Comparison of ENCODE assay signal across 12 mouse cellular contexts in the genomic region with DNA sequence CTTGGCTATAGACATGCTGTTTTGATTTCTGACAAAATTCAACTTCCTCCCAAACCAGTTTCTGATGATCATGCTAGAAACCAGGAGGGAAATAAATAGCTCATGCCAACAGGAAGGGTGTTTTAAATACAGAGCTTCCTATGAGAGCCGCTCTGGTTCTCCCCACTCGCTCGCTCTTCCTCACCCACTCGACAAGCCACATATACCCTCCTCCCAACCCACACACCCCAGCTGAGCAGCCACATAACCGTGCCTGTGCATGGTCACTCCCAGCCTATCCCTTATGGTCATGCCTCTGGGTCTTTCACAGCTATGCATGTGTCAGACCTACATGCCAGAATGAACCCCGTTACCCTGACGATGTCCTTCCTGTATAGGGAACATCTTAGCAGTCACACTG. TPM values are rescaled to one million over a fixed set of nuclear protein-coding genes. Genes with fewer than 3 reads are reported as not detected.
DNase-seq lines count a peak whose midpoint lies in the region; ATAC-seq and TF ChIP-seq lines count a peak whose summit lies in the region.
"Had no signal": no experiment of that assay in that cellular context is flagged by ENCODE, and none has a peak within 500 bp of the region (broad histone marks: within the 10 kb centered on the region; RNA-seq: fewer than 3 reads in every experiment).

No protein-coding gene starts in this region.

- no peaks in the 10 kb centered on the region for H3K27me3 ChIP-seq in heart, embryonic 15.5 days
- H3K27me3 ChIP-seq in lung, embryonic 16.5 days (ENCODE audit: control insufficient read depth, insufficient read depth, low read depth, low read length) = no peaks in the 10 kb centered on the region
- H3K27me3 ChIP-seq in liver, postnatal 0 days (ENCODE audit: insufficient read depth, low read length) = no peaks in the 10 kb centered on the region
- H3K27me3 ChIP-seq in small intestine, adult 2 months (ENCODE audit: control insufficient read depth, insufficient read depth, low read length) = no peaks in the 10 kb centered on the region
- H3K27me3 ChIP-seq in hindbrain, embryonic 11.5 days (ENCODE audit: control insufficient read depth, insufficient read depth, low read length) = no peaks in the 10 kb centered on the region
- H3K27me3 ChIP-seq: midbrain, embryonic 12.5 days had no signal

- H3K4me3 ChIP-seq in heart, embryonic 15.5 days = no peak overlapping the region
- no peak overlapping the region for H3K4me3 ChIP-seq in lung, embryonic 16.5 days (ENCODE audit: low read length)
- no peak overlapping the region for H3K4me3 ChIP-seq in liver, postnatal 0 days (ENCODE audit: low read depth, low read length)
- H3K4me3 ChIP-seq in small intestine, adult 2 months (ENCODE audit: low read depth, low read length) = no peak overlapping the region
- no peak overlapping the region for H3K4me3 ChIP-seq in hindbrain, embryonic 11.5 days (ENCODE audit: low read depth, low read length)
- H3K4me3 ChIP-seq: erythroblast, embryonic 14.5 days; midbrain, embryonic 12.5 days had no signal

- no peaks in the 10 kb centered on the region for H3K9me3 ChIP-seq in heart, embryonic 15.5 days (replicated peaks)
- no peaks in the 10 kb centered on the region for H3K9me3 ChIP-seq in lung, embryonic 16.5 days (ENCODE audit: control insufficient read depth, low read length)
- no peaks in the 10 kb centered on the region for H3K9me3 ChIP-seq in liver, postnatal 0 days (ENCODE audit: low read length)
- H3K9me3 ChIP-seq in hindbrain, embryonic 11.5 days (ENCODE audit: control insufficient read depth, low read length) = no peaks in the 10 kb centered on the region
- H3K9me3 ChIP-seq: midbrain, embryonic 12.5 days had no signal

- no peak for ATAC-seq in heart, embryonic 15.5 days (replicated peaks; ENCODE audit: insufficient number of reproducible peaks, insufficient read depth, low FRiP score, low read depth)
- peak; percentile 68 for ATAC-seq in lung, embryonic 16.5 days (ENCODE audit: low read depth)
- peak; percentile 20; the same call in 1 of the 2 replicates for ATAC-seq in liver, postnatal 0 days
- ATAC-seq in hindbrain, embryonic 11.5 days (ENCODE audit: low FRiP score) = no peak

- 74% methylated on average over 7 of the region's 7 CpGs for WGBS in heart, embryonic 15.5 days
- 68% methylated on average over 7 of the region's 7 CpGs for WGBS in lung, embryonic 16.5 days
- 52% methylated on average over 7 of the region's 7 CpGs for WGBS in liver, postnatal 0 days (ENCODE audit: insufficient replicate concordance)
- WGBS in small intestine, adult 2 months = 83% methylated on average over 7 of the region's 7 CpGs
- 86% methylated on average over 7 of the region's 7 CpGs for WGBS in hindbrain, embryonic 11.5 days

- no peak for DNase-seq in heart, adult 8-10 months (ENCODE audit: low spot score)
- DNase-seq in lung, postnatal 14 days = no peak
- no peak for DNase-seq in liver, postnatal 0 days
- DNase-seq in hindbrain, embryonic 11.5 days (ENCODE audit: low spot score) = no peak
- no peak for DNase-seq in thymus, postnatal 10 days (ENCODE audit: low spot score in 2 of 2)
- DNase-seq: cerebellum, postnatal 10 days; thymus, postnatal 36 days had no signal

- TF ChIP-seq POLR2A in small intestine, adult 2 months (IDR thresholded peaks at IDR 0.05; ENCODE audit: low read depth, low read length) = no peak

- H3K9ac ChIP-seq in heart, embryonic 15.5 days = no peak overlapping the region
- H3K9ac ChIP-seq in lung, embryonic 16.5 days (ENCODE audit: low read length) = no peak overlapping the region
- H3K9ac ChIP-seq in liver, postnatal 0 days (replicated peaks) = no peak overlapping the region
- no peak overlapping the region for H3K9ac ChIP-seq in hindbrain, embryonic 11.5 days (ENCODE audit: low read depth, low read length)
- H3K9ac ChIP-seq: midbrain, embryonic 12.5 days had no signal

- peak overlapping the region; percentile 50 for H3K27ac ChIP-seq in heart, embryonic 15.5 days
- H3K27ac ChIP-seq in lung, embryonic 16.5 days (ENCODE audit: low read length) = peak overlapping the region; percentile 74
- H3K27ac ChIP-seq in liver, postnatal 0 days (ENCODE audit: low read depth) = peak overlapping the region; percentile 44
- peak overlapping the region; percentile 42 for H3K27ac ChIP-seq in small intestine, adult 2 months (ENCODE audit: insufficient read depth, low read depth, low read length)
- H3K27ac ChIP-seq in hindbrain, embryonic 11.5 days (ENCODE audit: low read depth, low read length) = no peak overlapping the region
- H3K27ac ChIP-seq: midbrain, embryonic 12.5 days had no signal

- H3K4me2 ChIP-seq in heart, embryonic 15.5 days = no peak overlapping the region
- H3K4me2 ChIP-seq in lung, embryonic 16.5 days (ENCODE audit: low read depth, low read length) = no peak overlapping the region
- H3K4me2 ChIP-seq in liver, postnatal 0 days (ENCODE audit: low read depth, low read length) = no peak overlapping the region
- H3K4me2 ChIP-seq in hindbrain, embryonic 11.5 days (replicated peaks; ENCODE audit: low read depth, low read length) = no peak overlapping the region
- H3K4me2 ChIP-seq: midbrain, embryonic 12.5 days had no signal

- no peak for TF ChIP-seq EP300 in liver, postnatal 0 days (IDR thresholded peaks at IDR 0.05; ENCODE audit: low read depth)

- peaks cover 8% of the 10 kb centered on the region for H3K4me1 ChIP-seq in heart, embryonic 15.5 days (replicated peaks)
- no peaks in the 10 kb centered on the region for H3K4me1 ChIP-seq in lung, embryonic 16.5 days (replicated peaks; ENCODE audit: control insufficient read depth, insufficient read depth, low read length)
- peaks cover 9% of the 10 kb centered on the region for H3K4me1 ChIP-seq in liver, postnatal 0 days (ENCODE audit: insufficient read depth)
- no peaks in the 10 kb centered on the region; the same call in 1 of the 2 replicates for H3K4me1 ChIP-seq in small intestine, adult 2 months (ENCODE audit: control insufficient read depth, insufficient read depth, insufficient read length, low read length)
- H3K4me1 ChIP-seq in hindbrain, embryonic 11.5 days (replicated peaks; ENCODE audit: control insufficient read depth, insufficient read depth, low read length) = no peaks in the 10 kb centered on the region
- H3K4me1 ChIP-seq: midbrain, embryonic 12.5 days had no signal

- no peak for TF ChIP-seq CTCF in liver, postnatal 0 days (IDR thresholded peaks at IDR 0.05; ENCODE audit: low read depth)
- TF ChIP-seq CTCF in small intestine, adult 2 months (IDR thresholded peaks at IDR 0.05; ENCODE audit: extremely low read depth, insufficient read length, insufficient replicate concordance, low read depth, low read length) = no peak

- H3K36me3 ChIP-seq in heart, embryonic 15.5 days = peaks cover 35% of the 10 kb centered on the region
- H3K36me3 ChIP-seq in lung, embryonic 16.5 days (ENCODE audit: control insufficient read depth, insufficient read depth, low read length) = peaks cover 21% of the 10 kb centered on the region
- H3K36me3 ChIP-seq in liver, postnatal 0 days (replicated peaks; ENCODE audit: insufficient read depth, low read length) = peaks cover 40% of the 10 kb centered on the region
- peaks cover 49% of the 10 kb centered on the region for H3K36me3 ChIP-seq in small intestine, adult 2 months (ENCODE audit: control insufficient read depth, insufficient read depth, low read length)
- H3K36me3 ChIP-seq in hindbrain, embryonic 11.5 days (ENCODE audit: control insufficient read depth, insufficient read depth, low read length) = peaks cover 3% of the 10 kb centered on the region

RNA-seq across cellular contexts. Expression of a gene that starts 7.0 kb away (rescaled TPM):
- polyA plus RNA-seq in heart, embryonic 15.5 days (2015; fragmentation: Nextera tagmentation; extraction: Ambion mirVana) = 201 and 225 TPM in 2 replicates
- total RNA-seq in heart, adult 8-10 months (2022) = 100 to 1,000 TPM; 170 to 189 (median 183) TPM
- 248 and 262 TPM in 2 replicates for polyA plus RNA-seq in lung, embryonic 16.5 days (2015; fragmentation: Nextera tagmentation; extraction: Ambion mirVana)
- 145 and 146 TPM in 2 replicates for polyA plus RNA-seq in liver, postnatal 0 days (2015; fragmentation: Nextera tagmentation; extraction: Ambion mirVana)
- polyA plus RNA-seq in small intestine, adult 2 months (2012; rRNA removed) = 597 and 1,087 TPM in 2 replicates
- 256 and 266 TPM in 2 replicates for polyA plus RNA-seq in hindbrain, embryonic 11.5 days (2014; fragmentation: Nextera tagmentation; extraction: Ambion mirVana)

RNA-seq across cellular contexts. Expression of a gene that starts 14.6 kb away (rescaled TPM):
- polyA plus RNA-seq in heart, embryonic 15.5 days (2015; fragmentation: Nextera tagmentation; extraction: Ambion mirVana) = 14.6 and 15.3 TPM in 2 replicates
- 10 to 100 TPM; 10.9 to 20.2 (median 11.9) TPM for total RNA-seq in heart, adult 8-10 months (2022)
- 20.5 and 22.1 TPM in 2 replicates for polyA plus RNA-seq in lung, embryonic 16.5 days (2015; fragmentation: Nextera tagmentation; extraction: Ambion mirVana)
- 21.7 and 24.8 TPM in 2 replicates for polyA plus RNA-seq in liver, postnatal 0 days (2015; fragmentation: Nextera tagmentation; extraction: Ambion mirVana)
- 154 and 384 TPM in 2 replicates for polyA plus RNA-seq in small intestine, adult 2 months (2012; rRNA removed)
- polyA plus RNA-seq in hindbrain, embryonic 11.5 days (2014; fragmentation: Nextera tagmentation; extraction: Ambion mirVana) = 4.1 and 5.5 TPM in 2 replicates

RNA-seq across cellular contexts. Expression of a gene that starts 22.4 kb away (rescaled TPM):
- 4.3 and 5.1 TPM in 2 replicates for polyA plus RNA-seq in heart, embryonic 15.5 days (2015; fragmentation: Nextera tagmentation; extraction: Ambion mirVana)
- total RNA-seq in heart, adult 8-10 months (2022) = 10 to 100 TPM; 11.1 to 17.3 (median 13.8) TPM
- polyA plus RNA-seq in lung, embryonic 16.5 days (2015; fragmentation: Nextera tagmentation; extraction: Ambion mirVana) = 4.0 and 5.2 TPM in 2 replicates
- 0.74 and 0.79 TPM in 2 replicates for polyA plus RNA-seq in liver, postnatal 0 days (2015; fragmentation: Nextera tagmentation; extraction: Ambion mirVana)
- polyA plus RNA-seq in small intestine, adult 2 months (2012; rRNA removed) = 7.2 and 12.0 TPM in 2 replicates
- 15.7 and 16.2 TPM in 2 replicates for polyA plus RNA-seq in hindbrain, embryonic 11.5 days (2014; fragmentation: Nextera tagmentation; extraction: Ambion mirVana)

RNA-seq across cellular contexts. Expression of a gene that starts 47.2 kb away (rescaled TPM):
- 2.6 and 9.4 TPM in 2 replicates for polyA plus RNA-seq in heart, embryonic 15.5 days (2015; fragmentation: Nextera tagmentation; extraction: Ambion mirVana)
- total RNA-seq in heart, adult 8-10 months (2022) = 1 to 10 TPM in 2 of 4 experiments, under 1 TPM in 2; 0.84 to 2.6 (median 1.1) TPM
- polyA plus RNA-seq in lung, embryonic 16.5 days (2015; fragmentation: Nextera tagmentation; extraction: Ambion mirVana) = 4.6 and 6.3 TPM in 2 replicates
- polyA plus RNA-seq in liver, postnatal 0 days (2015; fragmentation: Nextera tagmentation; extraction: Ambion mirVana) = 16.2 and 20.3 TPM in 2 replicates
- polyA plus RNA-seq in small intestine, adult 2 months (2012; rRNA removed) = 6.6 and 13.0 TPM in 2 replicates
- 4.0 and 5.5 TPM in 2 replicates for polyA plus RNA-seq in hindbrain, embryonic 11.5 days (2014; fragmentation: Nextera tagmentation; extraction: Ambion mirVana)

Comparison
In these comparisons a context has a peak if more than half of its experiments do, and no peak if none do; other contexts are left out.
1. ATAC-seq: peak in lung, embryonic 16.5 days (single experiment) and liver, postnatal 0 days (single experiment); none in heart, embryonic 15.5 days (single experiment) and hindbrain, embryonic 11.5 days (single experiment).